Mouse (Mus musculus): Measurements from ENCODE around the gene Gnpnat1.

- TF ChIP-seq CTCF (IDR thresholded peaks at IDR 0.05; ENCODE audit: borderline replicate concordance, control insufficient read depth, extremely low read depth, insufficient read depth, low read length, poor library complexity), result no peak
- no peak for TF ChIP-seq POLR2A (IDR thresholded peaks at IDR 0.05; ENCODE audit: control insufficient read depth, extremely low read depth, insufficient read depth, low read length, poor library complexity)
Observed at GRCm38 (mm10) chr14:45380756-45381155, 24.0 kb downstream of the Gnpnat1 start.
